Mouse (Mus musculus) megakaryocyte, embryonic 14.5 days (primary cell): ENCODE measurements at regions not wholly inside any gene's neighbourhood (a gene's known extent, or its start where the extent isn't known, plus 50 kb on each side); places are given as distances from the start of the nearest gene placed in this dataset.

ENCODE experiments used
- FLI1 ChIP-seq: IDR thresholded peaks from 2 replicates; pipeline ENCODE4 v1.6.1; 2012; ENCODE audit warnings: low read length, inconsistent platforms, mixed read lengths
- GATA1 ChIP-seq: IDR thresholded peaks from 3 replicates; pipeline ENCODE4 v1.6.1; 2012; ENCODE audit warnings: mixed read lengths, low read length, inconsistent platforms, borderline replicate concordance

- TF ChIP-seq GATA1 (no peak), FLI1 (no peak)
These were observed 259.9 kb downstream of the Prdm2 start for GRCm38 (mm10) chr4:142952879-142953278.
